ENCODE assay signal across 8 mouse cellular contexts in the genomic region with DNA sequence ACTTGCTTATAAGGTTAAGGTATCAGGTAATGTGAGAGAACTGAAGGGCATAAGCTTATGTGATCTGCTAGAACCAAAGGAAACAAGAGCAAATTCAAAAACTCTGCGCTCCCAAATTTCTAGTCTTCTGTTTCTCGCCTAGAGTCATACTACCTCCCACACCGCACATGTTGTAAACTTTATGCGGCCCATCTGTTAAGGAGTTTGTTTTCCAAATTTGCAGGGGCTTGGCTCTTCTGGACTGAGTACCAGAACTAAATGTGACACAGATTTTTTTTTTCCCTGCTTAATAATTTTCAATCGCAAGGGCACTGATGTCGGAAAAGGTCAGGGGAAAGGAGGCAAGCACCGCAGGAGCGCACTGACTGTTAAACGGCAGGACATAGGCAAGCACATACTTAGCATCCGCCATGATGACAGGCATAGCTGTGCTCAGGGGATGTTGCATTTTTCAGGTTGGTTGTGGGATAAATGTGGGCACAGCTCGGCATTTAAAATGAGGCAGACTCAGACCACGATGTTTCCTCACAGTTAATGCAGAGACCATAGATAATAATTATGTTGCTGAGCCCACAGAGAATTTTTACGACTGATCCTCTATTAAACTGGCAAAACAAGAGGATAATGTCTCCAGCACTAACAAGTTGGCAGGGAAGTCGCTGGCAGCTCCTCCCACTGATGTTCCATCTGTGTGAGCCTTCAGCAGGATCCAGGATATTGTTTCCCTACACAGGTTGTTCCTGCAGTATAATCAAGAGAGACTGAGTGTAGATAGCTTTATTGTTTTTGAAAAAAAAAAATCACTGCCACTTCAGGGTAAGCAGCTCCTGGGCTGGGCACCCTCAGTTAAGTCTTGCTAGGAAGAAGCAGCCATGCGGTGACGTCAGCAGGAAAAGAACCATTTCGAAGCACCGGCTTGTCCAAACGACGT.
DNase-seq lines count a peak whose midpoint lies in the region; ATAC-seq lines count a peak whose summit lies in the region.

No protein-coding gene starts in this region.

- no peaks in the 10 kb centered on the region for H3K27me3 ChIP-seq in embryonic facial prominence, embryonic 12.5 days
- no peaks in the 10 kb centered on the region for H3K27me3 ChIP-seq in intestine, embryonic 15.5 days (replicated peaks)

- ATAC-seq in embryonic facial prominence, embryonic 12.5 days (ENCODE audit: insufficient number of reproducible peaks, insufficient read depth, low FRiP score, low TSS enrichment) = no peak
- ATAC-seq in monocyte, adult 5-6 weeks (replicated peaks; ENCODE audit: insufficient number of reproducible peaks, low FRiP score, low TSS enrichment, poor library complexity, severe bottlenecking) = no peak
- no peak for ATAC-seq in intestine, embryonic 15.5 days

- H3K4me2 ChIP-seq in embryonic facial prominence, embryonic 12.5 days (replicated peaks) = 0 out of 2 replicates have a peak overlapping the region, but pooled peaks have one; percentile 9
- no peak overlapping the region for H3K4me2 ChIP-seq in intestine, embryonic 15.5 days (replicated peaks)

- no peaks in the 10 kb centered on the region for H3K9me3 ChIP-seq in embryonic facial prominence, embryonic 12.5 days
- H3K9me3 ChIP-seq in intestine, embryonic 15.5 days = no peaks in the 10 kb centered on the region

- peak; percentile 6 for DNase-seq in lung, postnatal 10 days
- DNase-seq in lung, postnatal 25 days (ENCODE audit: low spot score) = no peak
- DNase-seq in layer of hippocampus, postnatal 10 days (ENCODE audit: low spot score in 2 of 2) = peak; percentile 61 to 67
- peak; percentile 75 to 79 for DNase-seq in right cerebral cortex, adult 2 months (ENCODE audit: low spot score in 2 of 2)
- no peak for DNase-seq in thymus, postnatal 10 days (ENCODE audit: low spot score in 2 of 2)

- no peaks in the 10 kb centered on the region for H3K36me3 ChIP-seq in embryonic facial prominence, embryonic 12.5 days
- H3K36me3 ChIP-seq in intestine, embryonic 15.5 days = no peaks in the 10 kb centered on the region

- no peak overlapping the region for H3K4me3 ChIP-seq in embryonic facial prominence, embryonic 12.5 days
- H3K4me3 ChIP-seq in intestine, embryonic 15.5 days (replicated peaks) = no peak overlapping the region

- no peak overlapping the region for H3K27ac ChIP-seq in embryonic facial prominence, embryonic 12.5 days
- no peak overlapping the region for H3K27ac ChIP-seq in intestine, embryonic 15.5 days

- H3K4me1 ChIP-seq in embryonic facial prominence, embryonic 12.5 days = no peaks in the 10 kb centered on the region
- H3K4me1 ChIP-seq in intestine, embryonic 15.5 days (replicated peaks) = no peaks in the 10 kb centered on the region

- 60% methylated on average over 20 of the region's 20 CpGs for WGBS in embryonic facial prominence, embryonic 12.5 days
- WGBS in intestine, embryonic 15.5 days = 82% methylated on average over 20 of the region's 20 CpGs

- no peak overlapping the region for H3K9ac ChIP-seq in embryonic facial prominence, embryonic 12.5 days
- no peak overlapping the region for H3K9ac ChIP-seq in intestine, embryonic 15.5 days

Comparison
In these comparisons a context has a peak if more than half of its experiments do, and no peak if none do; other contexts are left out.
1. DNase-seq: peak in lung, postnatal 10 days (single experiment), layer of hippocampus, postnatal 10 days (2 of 2) and right cerebral cortex, adult 2 months (2 of 2); none in lung, postnatal 25 days (single experiment) and thymus, postnatal 10 days (0 of 2).